Mouse (Mus musculus) lung, postnatal 0 days (tissue): ENCODE measurements at regions not wholly inside any gene's neighbourhood (a gene's known extent, or its start where the extent isn't known, plus 50 kb on each side); places are given as distances from the start of the nearest gene placed in this dataset.

Experiments used
- CTCF ChIP-seq: IDR thresholded peaks from 2 replicates; pipeline ENCODE4 v1.5.1; 2016; ENCODE audit warnings: antibody characterized with exemption, mild to moderate bottlenecking
- EP300 ChIP-seq: IDR thresholded peaks from 2 replicates; pipeline ENCODE4 v1.6.1; 2016; ENCODE audit warnings: antibody characterized with exemption, mild to moderate bottlenecking, control low read depth

DNA sequence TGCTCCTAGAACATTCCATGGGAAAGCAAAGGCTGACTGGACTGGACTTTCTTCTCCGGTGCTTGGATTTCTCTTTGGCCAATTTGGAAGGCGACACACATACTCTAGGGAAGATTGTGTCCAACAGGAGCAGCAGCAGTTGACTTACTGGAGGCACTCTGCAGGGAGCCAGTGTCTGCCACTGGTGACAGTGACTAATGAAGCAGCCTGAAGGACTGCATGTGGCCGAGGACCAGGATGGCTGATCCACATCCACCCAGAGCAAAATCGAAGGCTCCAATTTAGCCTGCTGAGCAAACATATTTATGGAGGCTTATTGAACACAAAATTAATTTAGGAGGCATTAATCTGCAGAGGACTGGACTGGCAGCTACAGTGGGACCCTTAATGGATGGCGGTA is 81.9 kb downstream of the Rpl14 start:
- TF ChIP-seq EP300 (no peak), CTCF (no peak)
